Mouse (Mus musculus) hindbrain, embryonic 14.5 days (tissue): ENCODE results near the gene Rnaseh2a. TPM values are rescaled to one million over a fixed set of nuclear protein-coding genes. Genes with fewer than 3 reads are reported as not detected.

ENCODE experiments used
- ATAC-seq: fragments of 200-750 bp; cut with Nextera tagmentation; 2 replicates; pipeline ENCODE4 v1.8.0; 2017; ENCODE audit warnings: moderate number of reproducible peaks, mild to moderate bottlenecking, moderate TSS enrichment, moderate library complexity; ENCODE audit not compliant: low FRiP score
- DNase-seq: peaks from one replicate; pipeline ENCODE4 v3.0.0-alpha.2; 2015; ENCODE audit warnings: low spot score
- H3K27ac ChIP-seq: fragments of 300-500 bp; sonication (generic); 2 replicates; pipeline ENCODE4 v1.5.1; 2014; ENCODE audit warnings: mild to moderate bottlenecking, moderate library complexity
- H3K27me3 ChIP-seq: fragments of 300-500 bp; sonication (generic); 2 replicates; pipeline ENCODE4 v1.6.1; 2014; ENCODE audit warnings: mild to moderate bottlenecking, low read length, mixed read lengths; ENCODE audit not compliant: control insufficient read depth, insufficient read depth
- H3K36me3 ChIP-seq: fragments of 300-500 bp; sonication (generic); replicated peaks from 2 replicates; pipeline ENCODE4 v1.6.1; 2014; ENCODE audit not compliant: control insufficient read depth, insufficient read depth
- H3K4me1 ChIP-seq: fragments of 300-500 bp; sonication (generic); replicated peaks from 2 replicates; pipeline ENCODE4 v1.6.1; 2014; ENCODE audit warnings: antibody characterized with exemption, low read length, mixed read lengths; ENCODE audit not compliant: control insufficient read depth, insufficient read depth
- H3K4me2 ChIP-seq: fragments of 300-500 bp; sonication (generic); replicated peaks from 2 replicates; pipeline ENCODE4 v1.6.1; 2014; ENCODE audit warnings: mild to moderate bottlenecking, moderate library complexity
- H3K4me3 ChIP-seq: fragments of 300-500 bp; sonication (generic); replicated peaks from 2 replicates; pipeline ENCODE4 v1.5.1; 2014; ENCODE audit warnings: mild to moderate bottlenecking, low read length
- H3K9ac ChIP-seq: fragments of 300-500 bp; sonication (generic); 2 replicates; pipeline ENCODE4 v1.6.1; 2014
- H3K9me3 ChIP-seq: fragments of 300-500 bp; sonication (generic); 2 replicates; pipeline ENCODE4 v1.6.1; 2016; ENCODE audit warnings: low read length; ENCODE audit not compliant: control insufficient read depth
- WGBS: fragments of 180-500 bp; shearing (Covaris S2); extraction: QIAGEN DNeasy Blood & Tissue Kit; methylation state at CpG from one replicate; pipeline ENCODE4 v1.1.7; 2014; 5-methylcytosine and 5-hydroxymethylcytosine counted together
- polyA plus RNA-seq: library from polyadenylated mRNA; unstranded; fragments of >200 nt; fragmentation: Nextera tagmentation; extraction: Ambion mirVana; gene quantifications from 2 replicates; pipeline ENCODE4 v1.2.1, GENCODE M21; 2014

Gene Rnaseh2a
- polyA plus RNA-seq, 1 experiment from 2014 or later: 47.8 TPM

GRCm38 (mm10) chr8:84973803-84974542, 4.4 kb upstream of the Rnaseh2a start:
- peaks cover 47% of the 10 kb centered on the region for H3K36me3 ChIP-seq
- H3K4me3 ChIP-seq: no peak overlapping the region
- H3K9ac ChIP-seq: no peak overlapping the region
- no peak overlapping the region for H3K27ac ChIP-seq
- H3K4me1 ChIP-seq: peaks cover 33% of the 10 kb centered on the region
- WGBS: 64% methylated on average over 4 of the region's 4 CpGs
- ATAC-seq (no peak), DNase-seq (peak; percentile 69)
- peaks cover 6% of the 10 kb centered on the region for H3K27me3 ChIP-seq
- H3K9me3 ChIP-seq: no peaks in the 10 kb centered on the region
- no peak overlapping the region for H3K4me2 ChIP-seq

- Histone ChIP-seq H3K36me3 (peaks cover 47% of the 10 kb centered on the region), H3K4me3 (no peak overlapping the region), H3K9ac (no peak overlapping the region), H3K27ac (no peak overlapping the region), H3K4me2 (no peak overlapping the region), H3K9me3 (no peaks in the 10 kb centered on the region), H3K4me1 (peaks cover 38% of the 10 kb centered on the region), H3K27me3 (peaks cover 6% of the 10 kb centered on the region)
- ATAC-seq: no peak
- 82% methylated on average over 1 of the region's 1 CpGs for WGBS
- no peak for DNase-seq
Measured at GRCm38 (mm10) chr8:84973079-84973478, 3.5 kb upstream of the Rnaseh2a start.

GRCm38 (mm10) chr8:84970913-84971312, 1.3 kb upstream of the Rnaseh2a start:
- DNase-seq: no peak
- H3K4me3 ChIP-seq: peak overlapping the region; percentile 60
- H3K9ac ChIP-seq: peak overlapping the region; percentile 93
- H3K9me3 ChIP-seq: no peaks in the 10 kb centered on the region
- 65% methylated on average over 5 of the region's 5 CpGs for WGBS
- no peak for ATAC-seq
- no peak overlapping the region for H3K27ac ChIP-seq
- peaks cover 47% of the 10 kb centered on the region for H3K36me3 ChIP-seq
- H3K4me2 ChIP-seq: peak overlapping the region; percentile 90
- H3K27me3 ChIP-seq: no peaks in the 10 kb centered on the region
- H3K4me1 ChIP-seq: peaks cover 24% of the 10 kb centered on the region

- no peak for DNase-seq
- Histone ChIP-seq H3K27ac (peak overlapping the region; percentile 73), H3K36me3 (peaks cover 46% of the 10 kb centered on the region), H3K9me3 (no peaks in the 10 kb centered on the region), H3K4me3 (peak overlapping the region; percentile 60), H3K4me1 (peaks cover 24% of the 10 kb centered on the region), H3K9ac (peak overlapping the region; percentile 93), H3K4me2 (peak overlapping the region; percentile 90), H3K27me3 (no peaks in the 10 kb centered on the region)
- WGBS: 6% methylated on average over 21 of the region's 21 CpGs
- no peak for ATAC-seq
Measured at GRCm38 (mm10) chr8:84970135-84970790, 696 bp upstream of the Rnaseh2a start.

- no peaks in the 10 kb centered on the region for H3K27me3 ChIP-seq
- peaks cover 28% of the 10 kb centered on the region for H3K4me1 ChIP-seq
- no peak for ATAC-seq
- peak overlapping the region; percentile 93 for H3K9ac ChIP-seq
- H3K27ac ChIP-seq: peak overlapping the region; percentile 73
- peaks cover 31% of the 10 kb centered on the region for H3K36me3 ChIP-seq
- H3K4me2 ChIP-seq: peak overlapping the region; percentile 90
- H3K4me3 ChIP-seq: peak overlapping the region; percentile 60
- H3K9me3 ChIP-seq: no peaks in the 10 kb centered on the region
- 16% methylated on average over 2 of the region's 2 CpGs for WGBS
- no peak for DNase-seq
Measured at GRCm38 (mm10) chr8:84968650-84969049, 917 bp downstream of the Rnaseh2a start.

GRCm38 (mm10) chr8:84967532-84968304, 1.8 kb downstream of the Rnaseh2a start:
- no peaks in the 10 kb centered on the region for H3K9me3 ChIP-seq
- 89% methylated on average over 13 of the region's 13 CpGs for WGBS
- no peak for DNase-seq
- no peak overlapping the region for H3K9ac ChIP-seq
- peaks cover 23% of the 10 kb centered on the region for H3K36me3 ChIP-seq
- ATAC-seq: no peak
- H3K27me3 ChIP-seq: no peaks in the 10 kb centered on the region
- H3K4me2 ChIP-seq: peak overlapping the region; percentile 90; the same call in 1 of the 2 replicates
- no peak overlapping the region for H3K27ac ChIP-seq
- H3K4me3 ChIP-seq: no peak overlapping the region
- peaks cover 28% of the 10 kb centered on the region for H3K4me1 ChIP-seq

GRCm38 (mm10) chr8:84966603-84967002, 3.0 kb downstream of the Rnaseh2a start:
- H3K9ac ChIP-seq: no peak overlapping the region
- H3K9me3 ChIP-seq: no peaks in the 10 kb centered on the region
- H3K4me2 ChIP-seq: 0 out of 2 replicates have a peak overlapping the region, but pooled peaks have one; percentile 95
- H3K27me3 ChIP-seq: no peaks in the 10 kb centered on the region
- peaks cover 28% of the 10 kb centered on the region for H3K4me1 ChIP-seq
- H3K4me3 ChIP-seq: peak overlapping the region; percentile 62
- DNase-seq (no peak), ATAC-seq (no peak)
- 67% methylated on average over 3 of the region's 3 CpGs for WGBS
- H3K36me3 ChIP-seq: peaks cover 13% of the 10 kb centered on the region
- 0 out of 2 replicates have a peak overlapping the region, but pooled peaks have one; percentile 69 for H3K27ac ChIP-seq

GRCm38 (mm10) chr8:84965731-84966291, 3.8 kb downstream of the Rnaseh2a start:
- DNase-seq: peak; percentile 95
- peaks cover 23% of the 10 kb centered on the region for H3K4me1 ChIP-seq
- peaks cover 12% of the 10 kb centered on the region for H3K36me3 ChIP-seq
- H3K27me3 ChIP-seq: no peaks in the 10 kb centered on the region
- peak overlapping the region; percentile 69 for H3K27ac ChIP-seq
- ATAC-seq: peak; percentile 81
- peak overlapping the region; percentile 62 for H3K4me3 ChIP-seq
- under 1% methylated on average over 41 of the region's 41 CpGs for WGBS
- no peaks in the 10 kb centered on the region for H3K9me3 ChIP-seq
- H3K4me2 ChIP-seq: peak overlapping the region; percentile 95
- H3K9ac ChIP-seq: peak overlapping the region; percentile 74

GRCm38 (mm10) chr8:84963952-84964351, 5.6 kb downstream of the Rnaseh2a start:
- WGBS: 92% methylated on average over 4 of the region's 4 CpGs
- Histone ChIP-seq H3K9ac (no peak overlapping the region), H3K9me3 (no peaks in the 10 kb centered on the region), H3K36me3 (peaks cover 15% of the 10 kb centered on the region; the same call in 1 of the 2 replicates), H3K4me1 (peaks cover 18% of the 10 kb centered on the region), H3K27ac (no peak overlapping the region), H3K27me3 (no peaks in the 10 kb centered on the region), H3K4me2 (no peak overlapping the region), H3K4me3 (no peak overlapping the region)
- ATAC-seq (no peak), DNase-seq (no peak)
